Mouse (Mus musculus): ENCODE measurements around the gene Cpm.

Cpm gene

DNA sequence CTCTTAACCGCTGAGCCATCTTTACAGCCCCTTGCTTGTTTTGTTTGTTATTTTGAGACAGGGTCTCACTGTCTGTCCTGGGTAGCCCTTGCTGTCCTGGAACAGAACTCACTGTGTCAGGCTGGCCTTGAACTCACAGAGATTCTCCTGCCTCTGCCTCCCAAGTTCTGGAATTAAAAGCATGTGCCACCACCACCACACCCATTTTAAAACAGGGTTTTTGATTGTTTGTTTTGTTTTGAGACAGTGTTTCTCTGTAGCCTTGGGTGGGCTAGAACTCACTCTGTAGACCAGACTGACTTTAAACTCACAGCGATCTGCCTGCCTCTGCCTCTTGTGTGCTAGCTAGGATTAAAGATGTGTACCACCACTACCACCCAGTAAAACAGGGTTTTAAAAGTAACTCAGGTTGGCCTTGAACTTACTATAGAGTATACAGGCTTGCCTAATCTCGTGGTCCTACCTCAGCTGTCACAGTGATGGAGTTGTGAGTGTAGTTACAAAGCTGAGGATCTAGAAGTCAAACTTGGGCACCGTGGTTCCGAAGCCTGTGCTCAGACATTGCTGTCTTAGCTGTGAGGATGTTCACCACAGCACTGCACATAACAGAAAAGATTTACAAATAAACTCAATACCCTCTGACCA lies 4.4 kb downstream of the Cpm start:
- no peak for DNase-seq (ENCODE audit: extremely low read depth, low read depth)

DNA sequence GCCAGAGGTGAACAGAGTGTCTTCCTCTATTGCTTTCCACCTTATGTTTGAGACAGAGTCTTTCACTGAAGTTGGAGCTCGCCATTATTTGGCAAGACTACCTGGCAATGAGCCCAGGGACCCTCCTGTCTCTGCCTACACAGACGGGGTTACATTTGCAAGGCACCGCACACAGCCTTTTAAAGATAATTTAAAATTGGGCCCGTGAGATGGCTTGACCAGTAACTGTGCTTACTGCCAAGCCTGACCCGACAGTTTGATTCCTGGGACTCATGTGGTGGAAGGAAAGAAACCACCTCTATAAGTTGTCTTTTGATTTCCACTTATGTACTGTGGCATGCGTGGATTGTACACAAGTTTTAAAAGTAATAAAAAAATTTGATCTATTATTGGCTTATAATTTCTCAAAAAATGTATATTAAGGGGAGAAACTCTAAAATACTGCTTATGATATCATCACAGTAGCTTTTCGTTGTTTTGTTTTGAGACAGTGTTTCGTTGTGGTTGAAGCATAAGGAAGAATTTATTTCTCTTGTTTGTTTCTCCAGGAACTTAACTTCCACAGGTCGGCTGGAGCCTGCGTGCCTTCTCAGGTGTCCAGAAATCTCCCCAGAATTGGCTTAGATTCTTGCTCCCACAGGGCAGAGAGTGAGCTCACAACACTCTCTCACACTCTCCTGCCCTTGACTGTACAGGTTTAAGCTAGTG lies 5.2 kb downstream of the Cpm start:
- DNase-seq (ENCODE audit: extremely low read depth, low read depth): no peak

DNA sequence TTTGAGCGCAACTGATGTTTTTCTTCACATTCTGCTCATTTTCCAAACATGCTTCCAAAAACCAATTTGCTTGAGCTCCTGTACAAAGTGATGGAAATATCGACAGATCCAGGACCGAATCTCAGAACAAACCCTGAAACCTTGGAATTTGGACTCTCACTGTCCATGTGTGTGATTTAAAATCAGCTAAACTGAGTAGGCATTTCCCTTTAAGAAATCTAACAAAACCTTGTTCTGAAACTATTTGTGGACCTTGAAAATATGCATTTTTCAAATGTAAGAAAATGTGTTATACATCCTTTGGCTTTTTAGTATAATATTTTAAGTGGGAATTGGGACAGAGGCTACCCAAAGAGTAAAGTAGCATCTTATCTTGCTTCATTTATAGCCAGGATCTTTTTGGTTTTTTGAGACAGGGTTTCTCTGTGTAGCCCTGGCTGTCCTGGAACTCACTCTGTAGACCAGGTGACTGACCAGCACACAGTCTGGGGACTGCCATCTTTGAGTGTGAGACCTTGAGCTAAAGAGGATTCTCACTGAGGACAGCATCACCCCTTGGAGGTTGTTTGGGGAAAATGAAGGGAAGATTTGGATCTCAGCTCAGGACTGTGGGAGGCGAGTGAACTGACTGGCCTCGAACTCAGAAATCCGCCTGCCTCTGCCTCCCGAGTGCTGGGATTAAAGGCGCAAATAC lies 5.9 kb downstream of the Cpm start:
- no peak for DNase-seq (ENCODE audit: extremely low read depth, low read depth)

DNA sequence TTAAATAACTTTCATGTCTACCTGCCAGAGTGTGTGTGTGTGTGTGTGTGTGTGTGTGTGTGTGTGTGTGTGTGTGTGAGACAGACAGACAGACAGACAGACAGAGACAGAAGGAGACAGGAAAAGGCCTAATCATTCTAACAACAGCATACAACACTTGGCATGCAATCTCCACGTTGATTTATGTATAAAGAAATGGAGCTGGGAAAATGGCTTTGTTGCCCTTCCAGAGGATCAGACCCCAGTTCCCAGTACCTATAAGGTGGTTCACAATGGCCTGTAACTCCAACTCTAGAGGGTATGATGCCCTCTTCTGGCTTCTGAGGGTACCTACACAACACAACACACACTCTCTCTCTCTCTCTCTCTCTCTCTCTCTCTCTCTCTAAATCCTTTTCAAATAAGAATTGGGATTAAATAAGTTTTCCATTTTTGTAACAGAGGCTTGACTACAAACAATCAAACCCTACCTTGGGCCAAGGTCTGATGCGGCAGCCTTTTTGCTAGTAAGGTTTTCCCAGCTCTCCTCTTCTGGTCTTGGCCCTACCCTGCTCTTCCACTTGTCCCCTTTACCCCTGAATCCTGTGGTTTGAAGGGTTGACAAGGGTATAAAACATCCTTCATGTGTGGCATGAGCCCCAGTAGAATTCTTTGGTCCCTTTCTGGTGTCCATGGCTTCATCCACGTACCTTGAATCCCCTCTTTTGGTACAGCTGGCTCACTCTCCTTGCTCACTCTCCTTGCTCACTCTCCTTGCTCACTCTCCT lies 6.7 kb downstream of the Cpm start:
- no peak for DNase-seq (ENCODE audit: extremely low read depth, low read depth)

DNA sequence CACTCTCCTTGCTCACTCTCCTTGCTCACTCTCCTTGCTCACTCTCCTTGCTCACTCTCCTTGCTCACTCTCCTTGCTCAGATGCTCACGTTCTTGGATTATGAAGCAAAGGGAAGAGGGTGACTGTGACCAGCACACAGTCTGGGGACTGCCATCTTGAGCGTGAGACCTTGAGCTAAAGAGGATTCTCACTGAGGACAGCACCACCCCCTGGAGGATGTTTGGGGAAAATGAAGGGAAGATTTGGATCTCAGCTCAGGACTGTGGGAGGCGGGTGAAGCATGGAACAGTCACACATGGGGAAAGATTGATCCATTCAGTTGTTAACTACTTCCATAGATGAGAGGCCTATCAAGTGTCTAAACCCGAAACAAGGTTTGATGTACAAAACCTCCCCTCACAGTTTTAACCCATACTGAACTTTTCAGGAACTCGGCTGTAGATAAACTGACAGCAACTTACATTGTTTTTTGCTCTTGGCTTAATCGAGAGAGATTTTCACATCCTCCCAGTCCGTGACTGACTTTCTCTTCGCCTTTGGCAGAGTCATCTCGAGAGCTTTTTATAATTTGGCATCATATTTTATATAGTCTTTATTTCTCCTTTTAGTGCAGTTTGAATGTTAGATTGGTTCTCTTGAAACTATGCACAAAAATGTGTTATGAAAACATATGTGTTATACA lies 7.9 kb downstream of the Cpm start:
- DNase-seq (ENCODE audit: extremely low read depth, low read depth): no peak

DNA sequence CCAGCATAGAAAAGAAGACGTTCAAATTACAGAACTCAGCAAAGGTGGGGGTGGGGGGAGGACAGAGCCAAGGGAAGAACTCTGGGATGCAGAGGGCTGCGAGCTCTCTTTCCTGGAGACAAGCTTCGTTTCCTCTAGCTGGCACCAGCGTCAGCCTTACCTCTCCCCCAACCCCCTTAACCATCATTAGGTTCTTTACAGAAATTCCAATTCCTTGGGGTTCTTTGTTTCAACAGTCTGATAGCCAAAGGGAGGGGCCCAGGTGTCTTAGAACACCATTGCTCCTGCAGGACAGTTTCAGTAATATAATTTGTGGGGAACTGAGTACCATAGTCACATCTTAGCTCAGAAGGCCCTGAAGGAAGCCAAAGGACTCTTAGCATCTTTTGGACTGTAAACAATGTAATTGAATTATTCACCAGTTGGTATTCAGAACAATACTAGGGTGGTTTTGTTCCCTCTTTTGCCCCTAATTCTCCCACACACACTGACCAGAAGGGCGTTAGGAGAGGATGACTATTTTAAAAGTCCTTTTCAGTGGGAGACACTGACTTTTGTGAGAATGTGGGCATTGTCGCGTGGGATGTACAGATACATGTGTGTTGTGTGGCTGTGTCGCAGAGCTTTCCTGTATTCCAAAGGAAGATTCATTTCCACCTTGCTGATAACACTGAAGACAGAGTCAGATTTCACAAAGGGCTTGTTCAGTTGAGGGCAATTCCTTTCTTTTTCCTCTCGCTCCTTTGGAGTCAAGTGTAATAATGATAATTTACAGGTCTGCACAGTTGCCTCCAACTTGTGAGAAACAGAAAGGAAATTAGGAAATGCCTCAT lies 8.7 kb downstream of the Cpm start:
- no peak for DNase-seq (ENCODE audit: extremely low read depth, low read depth)

DNA sequence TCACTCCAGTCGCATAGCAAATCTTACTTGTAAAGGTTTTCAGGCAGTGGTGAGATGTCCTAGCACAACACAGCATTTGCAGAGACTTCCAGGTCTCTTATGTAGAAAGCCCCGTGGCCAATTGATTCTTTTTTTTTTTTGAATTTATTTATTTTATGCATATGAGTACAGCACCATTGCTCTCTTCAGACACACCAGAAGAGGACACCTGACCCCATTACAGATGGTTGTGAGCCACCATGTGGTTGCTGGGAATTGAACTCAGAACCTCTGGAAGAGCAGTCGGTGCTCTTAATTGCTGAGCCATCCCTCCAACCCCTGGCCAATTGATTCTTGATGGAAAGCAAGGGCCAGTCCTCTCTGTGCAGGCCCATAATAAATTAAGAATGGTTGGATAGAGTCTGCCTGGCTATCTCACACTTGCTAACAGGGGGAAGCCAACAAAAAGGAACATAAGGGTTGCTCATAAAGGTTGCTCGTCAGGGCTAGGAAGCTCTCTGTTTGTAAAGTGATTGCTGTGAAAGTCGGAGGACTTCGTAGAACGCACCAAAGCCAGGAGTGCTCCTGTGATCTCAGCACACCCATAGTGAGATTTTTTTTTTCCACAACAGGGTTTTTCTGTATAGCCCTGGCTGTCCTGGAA lies 9.4 kb downstream of the Cpm start:
- DNase-seq (ENCODE audit: extremely low read depth, low read depth): no peak

DNA sequence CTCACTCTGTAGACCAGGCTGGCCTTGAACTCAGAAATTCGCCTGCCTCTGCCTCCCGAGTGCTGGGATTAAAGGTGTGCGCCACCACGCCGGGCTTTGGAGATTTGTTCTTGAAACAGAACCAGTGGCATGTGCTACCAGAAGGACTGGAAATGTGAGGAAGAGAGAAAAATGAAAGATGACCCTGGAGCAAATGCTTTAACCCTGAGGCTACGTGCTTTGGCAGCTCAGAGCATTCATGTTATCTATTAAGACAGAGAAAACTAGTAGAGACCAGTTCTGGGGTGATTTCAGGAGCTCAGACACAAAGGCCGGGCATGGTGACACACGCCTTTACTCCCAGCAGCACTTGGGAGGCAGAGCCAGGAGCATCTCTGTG lies 9.9 kb downstream of the Cpm start:
- DNase-seq (ENCODE audit: extremely low read depth, low read depth): no peak

DNA sequence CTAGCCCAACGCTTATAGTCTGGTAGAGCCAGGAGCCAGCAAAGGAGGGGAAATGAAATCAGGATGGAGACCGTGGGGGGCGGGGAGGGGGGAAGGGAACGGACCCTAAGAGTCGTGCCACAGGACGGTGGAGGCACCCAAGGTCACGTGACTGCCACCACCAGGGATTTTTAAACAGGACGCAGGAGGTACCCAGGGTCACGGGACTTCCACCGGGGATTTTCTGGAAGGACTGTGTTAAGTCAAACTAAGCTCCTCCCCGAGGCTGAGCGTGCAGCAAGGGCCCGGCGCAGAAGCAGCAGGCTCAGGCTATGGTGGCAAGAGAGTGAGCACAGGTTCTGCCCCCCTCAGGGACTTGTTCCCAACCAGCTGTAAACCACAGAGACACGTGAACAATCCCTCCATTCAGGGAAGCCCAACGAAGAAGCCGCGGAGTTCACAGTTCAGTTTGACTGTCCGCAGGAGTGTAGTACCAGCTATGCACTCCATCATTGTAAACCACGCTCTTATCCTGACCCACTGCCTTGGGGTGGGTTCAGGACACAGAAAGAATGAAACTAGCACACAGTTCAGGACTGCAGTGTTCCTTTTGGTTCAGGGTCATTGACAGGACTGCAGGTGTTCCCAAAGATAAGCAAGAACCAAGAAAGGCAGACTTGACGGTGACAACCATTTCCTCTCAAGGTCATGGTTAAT lies 10.7 kb downstream of the Cpm start:
- peak; percentile 32 for DNase-seq (ENCODE audit: extremely low read depth, low read depth)

DNA sequence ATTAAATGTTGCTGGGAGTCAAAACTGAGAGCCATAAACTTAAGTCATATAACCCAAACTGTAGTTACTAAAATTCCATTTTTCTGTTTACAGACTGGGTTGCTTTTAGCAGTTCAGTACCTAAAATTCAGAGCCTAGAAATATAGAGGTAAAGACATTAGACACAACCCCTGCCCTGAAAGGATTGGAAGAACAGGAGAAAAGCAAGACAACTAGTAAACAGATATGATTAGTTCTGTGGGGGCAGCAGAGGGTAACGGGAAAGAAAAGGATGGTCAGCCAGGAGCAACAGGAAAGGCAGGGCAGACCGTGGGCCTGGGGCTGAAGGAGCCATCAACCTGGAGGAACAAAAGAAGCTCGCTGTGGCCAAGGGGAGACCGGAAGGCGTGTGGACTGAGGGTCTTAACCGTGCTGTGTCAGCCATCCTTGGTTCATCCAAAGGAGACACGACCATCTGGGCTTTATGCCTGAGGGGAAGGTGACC lies 11.3 kb downstream of the Cpm start:
- DNase-seq (ENCODE audit: extremely low read depth, low read depth): no peak

DNA sequence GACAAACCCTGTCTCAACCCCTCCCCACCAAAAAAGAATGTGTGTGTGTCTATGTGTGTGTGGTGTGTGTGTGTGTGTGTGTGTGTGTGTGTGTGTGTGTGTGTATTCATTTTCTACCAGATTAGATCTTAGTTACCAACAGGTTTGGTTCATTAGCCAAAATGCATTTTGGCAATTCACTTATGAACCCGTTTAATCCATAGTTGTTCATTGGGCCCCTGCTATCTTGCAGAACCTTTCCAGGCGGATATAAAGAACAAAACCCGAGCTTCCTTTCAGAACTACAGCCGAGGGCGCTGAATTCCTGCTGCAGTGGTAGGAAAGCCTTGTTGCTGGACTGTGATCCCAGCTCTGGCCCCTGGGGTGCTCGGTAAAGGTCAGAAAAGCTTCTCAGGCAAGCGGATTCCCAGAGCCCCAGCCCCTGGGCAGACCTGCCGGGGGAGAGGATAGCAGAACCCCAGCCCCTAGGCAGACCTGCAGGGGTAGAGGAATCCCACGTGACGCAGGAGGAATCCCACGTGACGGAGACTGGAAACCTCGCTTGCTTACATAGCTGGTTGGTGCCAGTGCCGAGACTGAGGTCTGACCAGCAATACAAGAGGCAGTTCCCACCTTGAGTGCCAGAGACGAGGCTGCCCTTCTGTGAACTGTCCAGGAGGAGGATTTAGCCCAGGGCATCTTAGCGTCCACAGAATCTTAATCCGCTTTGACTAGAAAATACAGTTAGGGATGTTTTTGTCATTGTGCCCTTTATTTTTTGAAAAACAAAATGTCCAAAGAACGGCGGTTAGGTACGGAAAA lies 12.3 kb downstream of the Cpm start:
- DNase-seq (ENCODE audit: extremely low read depth, low read depth): no peak

DNA sequence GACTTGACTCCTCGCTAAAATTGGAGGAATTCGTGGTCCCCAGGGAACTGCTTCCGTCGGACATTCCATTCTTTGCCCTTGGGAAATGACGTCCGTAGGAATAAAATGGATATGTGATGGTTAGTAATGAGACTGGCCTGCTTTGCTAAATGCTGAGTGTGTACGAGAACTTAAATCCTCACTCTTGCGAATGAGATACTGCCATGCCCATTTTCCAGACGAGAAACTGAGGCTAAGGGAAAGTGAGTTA lies 12.8 kb downstream of the Cpm start:
- DNase-seq (ENCODE audit: extremely low read depth, low read depth): no peak

DNA sequence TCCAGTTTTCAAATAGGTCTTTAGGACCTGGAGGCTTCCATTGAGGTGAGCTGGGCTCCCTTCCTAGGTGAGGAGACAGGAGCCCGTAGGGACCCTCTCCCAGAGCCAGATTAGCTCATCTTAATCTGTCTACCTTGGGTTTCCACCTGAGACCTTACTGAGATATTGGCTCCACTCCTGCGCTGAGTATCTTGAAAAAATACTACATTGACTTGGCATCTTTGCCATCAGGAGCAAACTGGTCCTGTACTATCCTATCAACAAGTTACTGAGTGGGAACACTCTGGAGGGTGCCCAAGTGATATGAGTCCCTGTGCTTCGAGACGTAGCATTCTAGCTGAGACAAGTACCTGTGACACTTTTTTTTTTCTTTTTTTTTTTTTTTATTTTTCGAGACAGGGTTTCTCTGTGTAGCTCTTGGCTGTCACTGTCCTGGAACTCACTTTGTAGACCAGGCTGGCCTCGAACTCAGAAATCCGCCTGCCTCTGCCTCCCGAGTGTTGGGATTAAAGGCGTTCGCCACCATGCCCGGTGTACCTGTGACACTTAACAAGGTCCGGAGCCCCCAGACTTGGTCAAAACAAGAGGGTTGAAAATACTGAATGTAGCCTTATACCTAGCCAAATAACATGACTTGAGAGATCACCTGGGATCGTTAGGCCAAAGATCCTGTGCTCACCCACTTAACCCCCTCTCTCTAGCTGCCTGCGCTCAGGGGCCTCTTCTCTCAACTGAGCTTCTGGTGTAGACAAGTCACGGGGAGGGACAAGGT lies 13.4 kb downstream of the Cpm start:
- DNase-seq (ENCODE audit: extremely low read depth, low read depth): no peak

DNA sequence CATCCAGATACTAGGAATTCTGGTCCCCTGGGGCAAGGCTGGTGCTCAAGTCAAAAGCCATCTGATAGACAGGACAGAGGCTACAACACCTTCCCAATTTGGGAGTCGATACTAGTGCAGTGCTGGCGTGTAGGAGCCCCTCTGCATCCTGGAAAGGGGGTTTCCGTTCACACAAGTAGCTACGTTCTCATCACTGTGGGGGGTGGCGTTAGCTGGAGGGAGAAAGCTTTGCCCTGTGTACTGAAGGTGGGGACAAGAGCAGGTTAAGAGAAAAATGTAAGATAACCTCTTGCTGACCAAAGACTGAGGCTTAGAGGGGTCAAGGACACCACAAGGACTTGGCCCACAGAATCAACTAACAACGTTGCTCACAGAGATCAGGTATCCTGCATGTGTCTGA lies 14.0 kb downstream of the Cpm start:
- no peak for DNase-seq (ENCODE audit: extremely low read depth, low read depth)

DNA sequence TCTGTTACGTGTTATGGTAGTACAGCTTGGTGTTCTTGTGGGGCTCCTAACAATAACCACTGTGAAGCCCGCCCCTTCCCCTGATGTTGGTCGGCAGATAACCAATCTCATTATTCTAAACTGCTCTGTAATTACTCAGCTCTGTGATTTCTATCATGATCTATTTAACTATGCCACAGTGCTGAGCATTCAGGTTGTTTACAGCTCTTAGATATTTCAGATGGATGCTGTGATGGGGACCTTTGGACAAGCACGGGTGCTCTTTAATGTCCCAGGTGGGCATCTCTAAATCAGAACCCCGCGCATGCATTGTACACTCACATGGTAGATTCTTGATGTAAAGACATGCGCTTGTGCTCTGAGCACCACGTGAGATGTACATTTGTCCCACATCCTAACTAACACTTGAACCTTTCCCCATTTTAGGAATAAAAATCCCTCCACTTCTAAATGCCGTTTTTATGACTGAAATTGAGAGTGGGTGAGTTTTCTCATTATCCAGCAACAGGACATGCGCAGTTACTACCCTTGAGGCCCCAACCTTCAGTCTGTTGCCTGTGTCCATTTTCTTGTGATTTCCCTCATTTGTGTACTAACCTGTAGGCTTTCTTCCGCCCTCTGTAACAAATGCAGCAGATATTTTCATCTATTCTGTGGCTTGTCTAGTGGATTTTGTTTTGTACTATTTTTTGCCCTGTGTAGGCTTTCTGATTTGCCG lies 14.6 kb downstream of the Cpm start:
- DNase-seq (ENCODE audit: extremely low read depth, low read depth): no peak

DNA sequence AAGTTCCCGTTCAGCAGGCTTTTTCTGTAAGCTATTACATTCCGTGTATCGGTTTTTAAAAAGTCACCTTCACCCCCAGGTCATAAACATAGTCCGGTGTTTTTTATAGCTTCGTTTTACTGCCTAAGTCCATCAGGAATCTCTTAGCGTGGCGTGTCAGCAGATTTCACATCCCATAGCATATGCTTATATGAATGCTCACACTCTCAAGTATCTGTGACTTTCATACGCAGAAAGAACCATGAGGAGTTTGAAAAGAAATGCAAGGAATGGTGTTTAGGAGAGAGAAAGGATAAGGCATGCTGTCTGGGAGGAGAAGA lies 15.1 kb downstream of the Cpm start:
- no peak for DNase-seq (ENCODE audit: extremely low read depth, low read depth)

DNA sequence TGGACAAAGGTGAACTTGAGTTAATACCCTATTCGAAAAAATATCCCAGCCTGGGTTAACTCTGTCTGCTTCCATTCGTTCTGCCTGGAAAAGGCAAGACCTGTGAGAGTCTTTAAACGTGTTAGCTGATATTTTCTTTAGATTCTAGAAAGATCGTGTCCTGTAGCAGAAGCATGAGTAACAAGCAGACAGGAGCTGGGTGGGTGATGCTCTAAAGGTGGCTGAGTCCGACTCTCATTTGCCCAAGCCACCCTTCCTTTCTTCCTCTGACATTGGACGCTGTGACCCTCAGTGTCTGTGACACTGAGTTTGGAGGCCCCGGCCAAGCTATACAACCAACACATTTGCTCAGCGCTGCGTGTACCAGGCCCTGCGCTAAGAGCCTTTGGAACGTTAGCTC lies 15.5 kb downstream of the Cpm start:
- DNase-seq (ENCODE audit: extremely low read depth, low read depth): no peak
